Mouse (Mus musculus): ENCODE measurements at regions not wholly inside any gene's neighbourhood (a gene's known extent, or its start where the extent isn't known, plus 50 kb on each side); places are given as distances from the start of the nearest gene placed in this dataset.

- ATAC-seq (ENCODE audit: insufficient number of reproducible peaks, low FRiP score, low TSS enrichment, low read depth), result no peak
- Histone ChIP-seq H3K4me2 (ENCODE audit: low read depth, severe bottlenecking) (no peak overlapping the region), H3K36me3 (ENCODE audit: control insufficient read depth, insufficient read depth, low read length) (no peaks in the 10 kb centered on the region), H3K27me3 (ENCODE audit: control insufficient read depth, insufficient read depth, low read length) (no peaks in the 10 kb centered on the region), H3K4me3 (ENCODE audit: low read depth, low read length) (no peak overlapping the region), H3K9ac (ENCODE audit: low read length) (no peak overlapping the region), H3K27ac (replicated peaks; ENCODE audit: low read depth, low read length) (no peak overlapping the region), H3K4me1 (ENCODE audit: control insufficient read depth, insufficient read depth, low read length) (no peaks in the 10 kb centered on the region), H3K9me3 (ENCODE audit: control insufficient read depth, low read length) (no peaks in the 10 kb centered on the region)
- WGBS, result 39% methylated on average over 7 of the region's 7 CpGs
- DNase-seq (ENCODE audit: low spot score), result no peak
Observed at GRCm38 (mm10) chr9:94408635-94409323, 129.1 kb downstream of the 1190002N15Rik start.

GRCm38 (mm10) chr9:94407671-94408070 lies 130.2 kb downstream of the 1190002N15Rik start:
- no peaks in the 10 kb centered on the region for H3K36me3 ChIP-seq (ENCODE audit: control insufficient read depth, insufficient read depth, low read length)
- H3K4me1 ChIP-seq (ENCODE audit: control insufficient read depth, insufficient read depth, low read length), result no peaks in the 10 kb centered on the region
- no peak overlapping the region for H3K4me3 ChIP-seq (ENCODE audit: low read depth, low read length)
- no peaks in the 10 kb centered on the region for H3K9me3 ChIP-seq (ENCODE audit: control insufficient read depth, low read length)
- no peak overlapping the region for H3K9ac ChIP-seq (ENCODE audit: low read length)
- WGBS, result 93% methylated on average over 10 of the region's 10 CpGs
- ATAC-seq (ENCODE audit: insufficient number of reproducible peaks, low FRiP score, low TSS enrichment, low read depth) (no peak), DNase-seq (ENCODE audit: low spot score) (no peak)
- no peaks in the 10 kb centered on the region for H3K27me3 ChIP-seq (ENCODE audit: control insufficient read depth, insufficient read depth, low read length)
- no peak overlapping the region for H3K27ac ChIP-seq (replicated peaks; ENCODE audit: low read depth, low read length)
- no peak overlapping the region for H3K4me2 ChIP-seq (ENCODE audit: low read depth, severe bottlenecking)

- Histone ChIP-seq H3K9ac (ENCODE audit: low read length) (no peak overlapping the region), H3K4me1 (ENCODE audit: control insufficient read depth, insufficient read depth, low read length) (no peaks in the 10 kb centered on the region), H3K9me3 (ENCODE audit: control insufficient read depth, low read length) (no peaks in the 10 kb centered on the region), H3K27ac (replicated peaks; ENCODE audit: low read depth, low read length) (no peak overlapping the region), H3K27me3 (ENCODE audit: control insufficient read depth, insufficient read depth, low read length) (no peaks in the 10 kb centered on the region), H3K4me2 (ENCODE audit: low read depth, severe bottlenecking) (no peak overlapping the region), H3K4me3 (ENCODE audit: low read depth, low read length) (no peak overlapping the region), H3K36me3 (ENCODE audit: control insufficient read depth, insufficient read depth, low read length) (no peaks in the 10 kb centered on the region)
- ATAC-seq (ENCODE audit: insufficient number of reproducible peaks, low FRiP score, low TSS enrichment, low read depth) (no peak), DNase-seq (ENCODE audit: low spot score) (no peak)
- 78% methylated on average over 6 of the region's 6 CpGs for WGBS
Observed at GRCm38 (mm10) chr9:94404551-94404950, 133.3 kb downstream of the 1190002N15Rik start.

- Histone ChIP-seq H3K27me3 (ENCODE audit: control insufficient read depth, insufficient read depth, low read length) (no peaks in the 10 kb centered on the region), H3K36me3 (ENCODE audit: control insufficient read depth, insufficient read depth, low read length) (no peaks in the 10 kb centered on the region), H3K9me3 (ENCODE audit: control insufficient read depth, low read length) (no peaks in the 10 kb centered on the region), H3K4me3 (ENCODE audit: low read depth, low read length) (no peak overlapping the region), H3K27ac (replicated peaks; ENCODE audit: low read depth, low read length) (no peak overlapping the region), H3K4me2 (ENCODE audit: low read depth, severe bottlenecking) (no peak overlapping the region), H3K4me1 (ENCODE audit: control insufficient read depth, insufficient read depth, low read length) (no peaks in the 10 kb centered on the region), H3K9ac (ENCODE audit: low read length) (no peak overlapping the region)
- DNase-seq (ENCODE audit: low spot score) (no peak), ATAC-seq (ENCODE audit: insufficient number of reproducible peaks, low FRiP score, low TSS enrichment, low read depth) (no peak)
- 97% methylated on average over 1 of the region's 1 CpGs for WGBS
Observed at GRCm38 (mm10) chr9:94400596-94400995, 137.3 kb downstream of the 1190002N15Rik start.

GRCm38 (mm10) chr9:94395215-94395614 lies 142.7 kb downstream of the 1190002N15Rik start:
- ATAC-seq (ENCODE audit: insufficient number of reproducible peaks, low FRiP score, low TSS enrichment, low read depth) (no peak), DNase-seq (ENCODE audit: low spot score) (no peak)
- Histone ChIP-seq H3K9me3 (ENCODE audit: control insufficient read depth, low read length) (no peaks in the 10 kb centered on the region), H3K4me1 (ENCODE audit: control insufficient read depth, insufficient read depth, low read length) (no peaks in the 10 kb centered on the region), H3K27me3 (ENCODE audit: control insufficient read depth, insufficient read depth, low read length) (no peaks in the 10 kb centered on the region), H3K9ac (ENCODE audit: low read length) (no peak overlapping the region), H3K4me2 (ENCODE audit: low read depth, severe bottlenecking) (no peak overlapping the region), H3K27ac (replicated peaks; ENCODE audit: low read depth, low read length) (no peak overlapping the region), H3K4me3 (ENCODE audit: low read depth, low read length) (no peak overlapping the region), H3K36me3 (ENCODE audit: control insufficient read depth, insufficient read depth, low read length) (no peaks in the 10 kb centered on the region)
- WGBS, result 88% methylated on average over 5 of the region's 5 CpGs

- ATAC-seq (ENCODE audit: insufficient number of reproducible peaks, low FRiP score, low TSS enrichment, low read depth), result no peak
- Histone ChIP-seq H3K4me3 (ENCODE audit: low read depth, low read length) (no peak overlapping the region), H3K36me3 (ENCODE audit: control insufficient read depth, insufficient read depth, low read length) (no peaks in the 10 kb centered on the region), H3K4me2 (ENCODE audit: low read depth, severe bottlenecking) (no peak overlapping the region), H3K9ac (ENCODE audit: low read length) (no peak overlapping the region), H3K27me3 (ENCODE audit: control insufficient read depth, insufficient read depth, low read length) (no peaks in the 10 kb centered on the region), H3K9me3 (ENCODE audit: control insufficient read depth, low read length) (no peaks in the 10 kb centered on the region), H3K4me1 (ENCODE audit: control insufficient read depth, insufficient read depth, low read length) (no peaks in the 10 kb centered on the region), H3K27ac (replicated peaks; ENCODE audit: low read depth, low read length) (no peak overlapping the region)
- no peak for DNase-seq (ENCODE audit: low spot score)
Observed at GRCm38 (mm10) chr9:94386190-94386589, 151.7 kb downstream of the 1190002N15Rik start.

GRCm38 (mm10) chr9:94382293-94382692 lies 155.6 kb downstream of the 1190002N15Rik start:
- 93% methylated on average over 2 of the region's 2 CpGs for WGBS
- H3K9ac ChIP-seq (ENCODE audit: low read length), result no peak overlapping the region
- DNase-seq (ENCODE audit: low spot score) (no peak), ATAC-seq (ENCODE audit: insufficient number of reproducible peaks, low FRiP score, low TSS enrichment, low read depth) (no peak)
- no peak overlapping the region for H3K27ac ChIP-seq (replicated peaks; ENCODE audit: low read depth, low read length)
- no peaks in the 10 kb centered on the region for H3K27me3 ChIP-seq (ENCODE audit: control insufficient read depth, insufficient read depth, low read length)
- no peaks in the 10 kb centered on the region for H3K4me1 ChIP-seq (ENCODE audit: control insufficient read depth, insufficient read depth, low read length)
- no peak overlapping the region for H3K4me3 ChIP-seq (ENCODE audit: low read depth, low read length)
- H3K36me3 ChIP-seq (ENCODE audit: control insufficient read depth, insufficient read depth, low read length), result no peaks in the 10 kb centered on the region
- no peaks in the 10 kb centered on the region for H3K9me3 ChIP-seq (ENCODE audit: control insufficient read depth, low read length)
- no peak overlapping the region for H3K4me2 ChIP-seq (ENCODE audit: low read depth, severe bottlenecking)

- no peak for DNase-seq (ENCODE audit: low spot score)
- ATAC-seq (ENCODE audit: insufficient number of reproducible peaks, low FRiP score, low TSS enrichment, low read depth), result no peak
Observed at GRCm38 (mm10) chr9:94378835-94379234, 159.0 kb downstream of the 1190002N15Rik start.

GRCm38 (mm10) chr9:94378291-94378690 lies 159.6 kb downstream of the 1190002N15Rik start:
- no peak overlapping the region for H3K27ac ChIP-seq (replicated peaks; ENCODE audit: low read depth, low read length)
- no peaks in the 10 kb centered on the region for H3K36me3 ChIP-seq (ENCODE audit: control insufficient read depth, insufficient read depth, low read length)
- H3K9ac ChIP-seq (ENCODE audit: low read length), result no peak overlapping the region
- WGBS, result 87% methylated on average over 6 of the region's 6 CpGs
- DNase-seq (ENCODE audit: low spot score) (no peak), ATAC-seq (ENCODE audit: insufficient number of reproducible peaks, low FRiP score, low TSS enrichment, low read depth) (no peak)
- no peaks in the 10 kb centered on the region for H3K9me3 ChIP-seq (ENCODE audit: control insufficient read depth, low read length)
- no peaks in the 10 kb centered on the region for H3K27me3 ChIP-seq (ENCODE audit: control insufficient read depth, insufficient read depth, low read length)
- H3K4me3 ChIP-seq (ENCODE audit: low read depth, low read length), result no peak overlapping the region
- H3K4me2 ChIP-seq (ENCODE audit: low read depth, severe bottlenecking), result no peak overlapping the region
- no peaks in the 10 kb centered on the region for H3K4me1 ChIP-seq (ENCODE audit: control insufficient read depth, insufficient read depth, low read length)

More at GRCm38 (mm10) chr9:94378835-94379234, 159.0 kb downstream of the 1190002N15Rik start:
- Histone ChIP-seq H3K9ac (ENCODE audit: low read length) (no peak overlapping the region), H3K36me3 (ENCODE audit: control insufficient read depth, insufficient read depth, low read length) (no peaks in the 10 kb centered on the region), H3K4me1 (ENCODE audit: control insufficient read depth, insufficient read depth, low read length) (no peaks in the 10 kb centered on the region), H3K4me3 (ENCODE audit: low read depth, low read length) (no peak overlapping the region), H3K4me2 (ENCODE audit: low read depth, severe bottlenecking) (no peak overlapping the region), H3K9me3 (ENCODE audit: control insufficient read depth, low read length) (no peaks in the 10 kb centered on the region), H3K27me3 (ENCODE audit: control insufficient read depth, insufficient read depth, low read length) (no peaks in the 10 kb centered on the region), H3K27ac (replicated peaks; ENCODE audit: low read depth, low read length) (no peak overlapping the region)
- WGBS, result 54% methylated on average over 5 of the region's 5 CpGs
